Comparison of ENCODE assay signal across 8 mouse cellular contexts in genomic region chr5:150115271-150116092, GRCm38 (mm10). TPM values are rescaled to one million over a fixed set of nuclear protein-coding genes. Genes with fewer than 3 reads are reported as not detected.
DNase-seq lines count a peak whose midpoint lies in the region; ATAC-seq lines count a peak whose summit lies in the region.

No protein-coding gene starts in this region.

- H3K27me3 ChIP-seq in heart, embryonic 13.5 days (replicated peaks), result no peaks in the 10 kb centered on the region
- no peaks in the 10 kb centered on the region for H3K27me3 ChIP-seq in liver, embryonic 13.5 days
- no peaks in the 10 kb centered on the region for H3K27me3 ChIP-seq in kidney, embryonic 14.5 days (ENCODE audit: control insufficient read depth, insufficient read depth, low read length)

- ATAC-seq in heart, embryonic 13.5 days (ENCODE audit: extremely low read depth, insufficient number of reproducible peaks, low FRiP score, low TSS enrichment), result no peak; the same call in 1 of the 2 replicates
- ATAC-seq in liver, embryonic 13.5 days (ENCODE audit: low read depth), result no peak
- ATAC-seq in kidney, embryonic 14.5 days (ENCODE audit: low FRiP score, low TSS enrichment), result no peak

- DNase-seq in embryo, embryonic 10.5 days (ENCODE audit: low spot score), result peak; percentile 38
- DNase-seq in embryo, embryonic 9.5 days (ENCODE audit: extremely low spot score), result no peak
- peak; percentile 65 for DNase-seq in 416B (ENCODE audit: low read depth)
- no peak for DNase-seq in liver, embryonic 13.5 days
- DNase-seq in ovary, postnatal 14 days (ENCODE audit: low spot score), result no peak
- DNase-seq in urinary bladder, adult 2 months (ENCODE audit: low spot score), result no peak

- H3K4me3 ChIP-seq in heart, embryonic 13.5 days, result no peak overlapping the region
- peak overlapping the region; percentile 28; the same call in 1 of the 2 replicates for H3K4me3 ChIP-seq in liver, embryonic 13.5 days (replicated peaks)
- no peak overlapping the region for H3K4me3 ChIP-seq in kidney, embryonic 14.5 days (ENCODE audit: low read length)

- H3K4me1 ChIP-seq in heart, embryonic 13.5 days, result peaks cover 36% of the 10 kb centered on the region
- peaks cover 37% of the 10 kb centered on the region for H3K4me1 ChIP-seq in liver, embryonic 13.5 days (replicated peaks)
- 0 out of 2 replicates have a peak, but pooled peaks cover 4% of the 10 kb centered on the region for H3K4me1 ChIP-seq in kidney, embryonic 14.5 days (ENCODE audit: control insufficient read depth, insufficient read depth, low read length)

- peak overlapping the region; percentile 34 for H3K4me2 ChIP-seq in heart, embryonic 13.5 days
- H3K4me2 ChIP-seq in liver, embryonic 13.5 days, result peak overlapping the region; percentile 58
- no peak overlapping the region for H3K4me2 ChIP-seq in kidney, embryonic 14.5 days (replicated peaks; ENCODE audit: low read depth, low read length)

- 38% methylated on average over 16 of the region's 16 CpGs for WGBS in heart, embryonic 13.5 days
- WGBS in liver, embryonic 13.5 days (ENCODE audit: insufficient replicate concordance), result 40% methylated on average over 16 of the region's 16 CpGs
- WGBS in kidney, embryonic 14.5 days, result 58% methylated on average over 16 of the region's 16 CpGs

- H3K36me3 ChIP-seq in heart, embryonic 13.5 days, result no peaks in the 10 kb centered on the region
- H3K36me3 ChIP-seq in liver, embryonic 13.5 days, result no peaks in the 10 kb centered on the region
- H3K36me3 ChIP-seq in kidney, embryonic 14.5 days (ENCODE audit: control insufficient read depth, insufficient read depth, low read length), result no peaks in the 10 kb centered on the region

- peaks cover 6% of the 10 kb centered on the region; the same call in 1 of the 2 replicates for H3K9me3 ChIP-seq in heart, embryonic 13.5 days
- peaks cover 7% of the 10 kb centered on the region; the same call in 1 of the 2 replicates for H3K9me3 ChIP-seq in liver, embryonic 13.5 days (replicated peaks)
- peaks cover 4% of the 10 kb centered on the region; the same call in 1 of the 2 replicates for H3K9me3 ChIP-seq in kidney, embryonic 14.5 days (ENCODE audit: control insufficient read depth, low read length)

- peak overlapping the region; percentile 78 for H3K27ac ChIP-seq in heart, embryonic 13.5 days (replicated peaks)
- no peak overlapping the region for H3K27ac ChIP-seq in liver, embryonic 13.5 days
- no peak overlapping the region for H3K27ac ChIP-seq in kidney, embryonic 14.5 days (ENCODE audit: low read depth, low read length)

- peak overlapping the region; percentile 45 for H3K9ac ChIP-seq in heart, embryonic 13.5 days
- peak overlapping the region; percentile 26; the same call in 1 of the 2 replicates for H3K9ac ChIP-seq in liver, embryonic 13.5 days
- H3K9ac ChIP-seq in kidney, embryonic 14.5 days (ENCODE audit: low read depth, low read length), result no peak overlapping the region

RNA-seq across cellular contexts. Expression of gene Fry, which starts 3.0 kb away (rescaled TPM):
- polyA plus RNA-seq in heart, embryonic 13.5 days (2015; fragmentation: Nextera tagmentation; extraction: Ambion mirVana), result 19.6 and 20.0 TPM in 2 replicates
- 2.4 TPM in 2 replicates for polyA plus RNA-seq in liver, embryonic 13.5 days (2015; fragmentation: Nextera tagmentation; extraction: Ambion mirVana)
- 5.5 and 8.0 TPM in 2 replicates for polyA plus RNA-seq in kidney, embryonic 14.5 days (2014; fragmentation: Nextera tagmentation; extraction: Ambion mirVana)
- polyA plus RNA-seq in urinary bladder, adult 2 months (2012; rRNA removed), result 39.6 and 43.0 TPM in 2 replicates

Comparison
In these comparisons a context has a peak if more than half of its experiments do, and no peak if none do; other contexts are left out.
1. DNase-seq: peak in embryo, embryonic 10.5 days (single experiment) and 416B (single experiment); none in embryo, embryonic 9.5 days (single experiment), liver, embryonic 13.5 days (single experiment), ovary, postnatal 14 days (single experiment) and urinary bladder, adult 2 months (single experiment).